Mouse (Mus musculus) MEL (cell line): ENCODE results near the gene Ablim1.

ENCODE experiments used
- CTCF ChIP-seq, 3 experiments: IDR thresholded peaks in 2 of 3; conservative IDR thresholded peaks in 1 of 3; 2 replicates each; pipeline ENCODE4 v1.5.1; 2011 to 2012; ENCODE audit warnings: low read length in 3 of 3, low read depth in 2 of 3, mild to moderate bottlenecking in 2 of 3, improper control_type of control experiment in 1 of 3, inconsistent platforms in 1 of 3, mixed read lengths in 1 of 3, moderate library complexity in 1 of 3; ENCODE audit not compliant: control insufficient read depth in 1 of 3, insufficient read depth in 1 of 3, poor library complexity in 1 of 3, severe bottlenecking in 1 of 3
- E2F4 ChIP-seq: IDR thresholded peaks from 2 replicates; pipeline ENCODE4 v1.6.1; 2011; ENCODE audit warnings: low read depth, low read length, improper control_type of control experiment, borderline replicate concordance
- RCOR1 ChIP-seq: IDR thresholded peaks from 2 replicates; pipeline ENCODE4 v1.6.1; 2012; ENCODE audit warnings: low read depth, mild to moderate bottlenecking, inconsistent platforms, low read length, improper control_type of control experiment
- ZMIZ1 ChIP-seq: IDR thresholded peaks from 2 replicates; pipeline ENCODE4 v1.6.1; 2012; ENCODE audit warnings: low read depth, mild to moderate bottlenecking, inconsistent platforms, low read length, improper control_type of control experiment, moderate library complexity

- TF ChIP-seq CTCF (IDR thresholded peaks at IDR 0.05 in 2 of 3, conservative IDR thresholded peaks at IDR 0.05 in 1 of 3; ENCODE audit: control insufficient read depth in 1 of 3, insufficient read depth in 1 of 3, low read depth in 2 of 3, low read length in 3 of 3, poor library complexity in 1 of 3, severe bottlenecking in 1 of 3) (no peak), E2F4 (no peak), RCOR1 (no peak), ZMIZ1 (no peak)
Observed at GRCm38 (mm10) chr19:57112231-57112815, 202.4 kb downstream of the Ablim1 start.
